Mouse (Mus musculus) G1E (cell line): Measurements from ENCODE around the gene Clba1.

ENCODE experiments used
- CTCF ChIP-seq: IDR thresholded peaks from 2 replicates; pipeline ENCODE4 v1.5.1; 2012; ENCODE audit warnings: low read depth, low read length, inconsistent platforms, mixed read lengths
- GATA1 ChIP-seq: IDR thresholded peaks from 2 replicates; pipeline ENCODE4 v1.6.1; 2012; ENCODE audit warnings: borderline replicate concordance, low read length, inconsistent platforms, mixed read lengths
- GATA2 ChIP-seq: IDR thresholded peaks from 2 replicates; pipeline ENCODE4 v1.6.1; 2012; ENCODE audit warnings: low read depth, low read length, inconsistent platforms, borderline replicate concordance
- POLR2AphosphoS5 ChIP-seq: IDR thresholded peaks from 2 replicates; pipeline ENCODE4 v1.6.1; 2012; ENCODE audit warnings: low read depth, low read length, inconsistent platforms; ENCODE audit not compliant: insufficient replicate concordance
- TAL1 ChIP-seq: conservative IDR thresholded peaks from 2 replicates; pipeline ENCODE4 v1.6.1; 2012; ENCODE audit warnings: low read depth, low read length, inconsistent platforms, mixed read lengths

DNA sequence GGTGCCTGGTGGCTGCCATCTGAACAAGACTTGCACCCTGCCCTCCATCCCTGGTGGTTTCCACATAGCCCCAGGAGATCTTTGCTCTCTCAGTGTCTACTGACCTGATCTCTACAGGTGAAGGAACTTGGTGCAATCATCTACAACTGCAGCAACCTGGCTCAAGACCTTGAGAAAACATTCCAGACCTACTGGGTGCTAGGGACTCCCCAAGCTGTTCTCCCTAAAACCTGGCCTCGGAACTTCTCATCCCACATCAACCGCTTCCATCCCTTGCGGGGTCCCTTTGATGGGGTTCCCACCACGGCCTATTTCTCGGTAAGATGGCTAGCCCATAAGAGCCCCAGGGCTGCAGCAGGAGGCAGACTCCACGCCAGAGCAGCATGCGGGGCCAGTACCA is 42.2 kb upstream of the Clba1 start:
- TF ChIP-seq CTCF (no peak), GATA1 (no peak), TAL1 (no peak), GATA2 (no peak), POLR2AphosphoS5 (no peak)
